Mouse (Mus musculus) spleen, embryonic (tissue): ENCODE results near the gene Tspan4.

Source experiments
- CTCF ChIA-PET: fragments of 350-600 bp; sonication (Branson Sonifier 250); formaldehyde crosslinking; loops from one replicate; lab custom pipeline; 2022; lab: Charles Lee

The Tspan4 gene

GRCm38 (mm10) chr7:141475011-141475804 is at the start of gene Tspan4, which contains the start of gene Polr2l:
TSS of gene Tspan4 (plus strand) at chr7:141475240.
TSS of gene Polr2l (minus strand) at chr7:141475132.
- CTCF ChIA-PET, result interaction anchor here (0.7 kb wide), 1 partner anchor 65 kb away, joined by 3 read pairs; no protein-coding TSS in a partner anchor

DNA sequence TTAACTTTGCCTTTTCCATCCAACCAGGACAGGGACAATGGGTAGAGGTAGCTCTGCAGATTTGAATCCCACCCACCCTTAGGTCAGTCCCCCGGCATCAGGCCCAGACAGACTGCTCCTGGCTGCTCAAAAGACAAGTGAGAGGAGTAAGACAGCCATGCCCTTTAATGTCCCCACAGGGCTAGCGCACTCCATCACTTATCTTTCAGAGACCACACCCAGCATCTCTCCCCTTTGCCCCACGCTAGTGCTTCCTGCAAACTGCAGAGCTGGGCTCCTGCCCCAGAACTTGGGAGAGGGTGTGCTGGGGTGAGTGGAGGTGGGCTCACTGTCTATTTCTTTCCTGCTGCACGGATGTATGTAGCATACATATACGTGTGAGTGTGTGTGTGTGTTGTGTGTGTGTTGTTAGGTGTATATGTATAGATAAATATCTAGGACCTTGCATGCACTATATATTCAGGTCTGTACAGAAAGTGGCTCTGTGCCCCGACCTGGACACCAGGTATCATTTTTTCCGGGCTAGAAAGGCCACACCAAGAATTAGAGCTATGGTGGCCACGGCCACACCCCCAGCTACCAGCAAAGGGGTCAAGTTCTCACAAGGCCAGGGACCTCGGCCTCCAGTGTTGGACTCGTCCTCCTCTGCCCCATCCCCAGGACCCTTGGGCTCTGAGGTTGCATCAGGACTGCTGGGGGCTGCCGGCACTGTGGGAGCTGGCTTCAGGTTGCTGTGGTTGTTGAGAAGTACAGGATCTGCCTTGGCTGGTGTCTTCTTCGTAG is 47.9 kb upstream of the Tspan4 start:
- CTCF ChIA-PET, result no interaction called here

DNA sequence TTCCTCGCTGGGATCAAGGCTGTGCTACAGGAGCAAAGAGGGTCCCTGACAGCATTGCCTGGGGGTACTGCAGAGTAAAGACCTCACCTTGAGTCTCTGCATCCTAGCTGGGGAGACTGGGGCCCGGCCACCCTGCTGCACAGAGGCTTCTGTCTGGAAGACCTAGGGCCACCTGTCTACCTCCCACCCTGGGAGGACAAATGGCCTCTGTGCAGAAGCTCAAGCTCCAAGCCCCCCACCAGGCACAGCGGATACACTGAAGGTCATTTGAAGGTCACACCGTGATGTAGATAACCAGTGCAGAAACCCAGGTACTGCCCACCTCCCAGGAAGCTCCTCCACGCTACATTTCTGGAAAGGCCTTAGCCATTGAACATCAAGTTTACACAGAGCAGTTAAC is 46.3 kb upstream of the Tspan4 start:
- CTCF ChIA-PET, result interaction anchor here (0.6 kb wide), 1 partner anchor 16 kb away, joined by 3 read pairs; no protein-coding TSS in a partner anchor

DNA sequence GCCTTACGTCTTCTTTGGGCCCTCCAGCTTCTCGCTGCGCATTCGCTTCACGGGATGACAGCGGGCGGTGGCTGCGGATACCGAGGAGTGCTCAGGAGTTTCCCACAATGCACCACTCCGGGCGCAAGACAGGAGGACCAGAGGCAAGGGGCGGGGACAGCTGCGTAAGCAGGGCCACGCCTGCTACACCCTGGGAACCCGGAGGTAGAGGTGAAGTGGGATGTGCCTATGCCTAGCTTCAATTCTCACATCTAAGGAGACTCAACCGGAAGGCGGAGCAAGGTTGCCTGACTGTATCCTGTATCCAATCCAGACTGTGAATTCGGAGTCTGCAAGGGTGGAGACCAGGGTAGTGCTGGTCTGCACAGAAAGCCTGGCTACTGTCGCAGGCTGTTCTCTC is 45.7 kb upstream of the Tspan4 start, which contains the start of gene Cend1:
Gene Cend1, minus strand, starts transcription at position 182 of the 400 bp plus-strand sequence.
- CTCF ChIA-PET, result interaction anchor here (0.6 kb wide), 1 partner anchor 16 kb away, joined by 3 read pairs; no protein-coding TSS in a partner anchor

DNA sequence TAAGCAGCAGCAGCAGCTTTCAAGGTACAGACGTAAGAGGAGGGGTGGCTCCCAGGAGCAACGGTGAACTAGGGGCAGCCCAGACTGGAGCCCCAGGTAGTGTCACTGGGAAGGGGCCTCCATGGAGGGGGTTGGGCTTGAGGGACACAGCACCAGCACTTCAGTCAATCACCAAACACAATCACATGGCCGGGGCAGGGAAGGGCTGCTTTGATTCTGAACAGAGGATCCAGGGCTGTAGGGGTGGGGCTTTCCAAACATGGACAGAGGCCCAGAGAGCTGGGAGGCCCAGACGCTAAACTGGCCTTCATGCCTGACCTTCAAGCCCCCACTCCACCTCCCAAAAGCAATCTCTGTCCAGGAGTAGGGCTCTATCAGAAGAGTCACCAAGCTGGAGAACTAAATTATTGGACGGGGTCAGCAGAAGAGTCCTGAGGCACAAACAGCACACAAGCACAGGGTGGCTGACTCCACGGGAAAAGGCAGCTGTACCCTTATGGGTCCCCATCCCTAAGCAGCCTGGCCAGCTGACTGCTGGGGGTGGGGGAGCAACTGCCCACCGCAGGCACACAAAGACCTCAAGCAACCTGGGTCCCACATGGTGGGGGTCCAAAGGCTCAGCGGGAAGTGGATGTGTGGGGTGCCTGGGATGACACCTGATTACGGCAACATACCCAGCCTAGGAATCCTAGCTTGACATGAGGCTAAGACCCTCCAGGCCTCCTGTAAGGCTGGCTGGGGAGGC is 45.0 kb upstream of the Tspan4 start:
- CTCF ChIA-PET, result no interaction called here

DNA sequence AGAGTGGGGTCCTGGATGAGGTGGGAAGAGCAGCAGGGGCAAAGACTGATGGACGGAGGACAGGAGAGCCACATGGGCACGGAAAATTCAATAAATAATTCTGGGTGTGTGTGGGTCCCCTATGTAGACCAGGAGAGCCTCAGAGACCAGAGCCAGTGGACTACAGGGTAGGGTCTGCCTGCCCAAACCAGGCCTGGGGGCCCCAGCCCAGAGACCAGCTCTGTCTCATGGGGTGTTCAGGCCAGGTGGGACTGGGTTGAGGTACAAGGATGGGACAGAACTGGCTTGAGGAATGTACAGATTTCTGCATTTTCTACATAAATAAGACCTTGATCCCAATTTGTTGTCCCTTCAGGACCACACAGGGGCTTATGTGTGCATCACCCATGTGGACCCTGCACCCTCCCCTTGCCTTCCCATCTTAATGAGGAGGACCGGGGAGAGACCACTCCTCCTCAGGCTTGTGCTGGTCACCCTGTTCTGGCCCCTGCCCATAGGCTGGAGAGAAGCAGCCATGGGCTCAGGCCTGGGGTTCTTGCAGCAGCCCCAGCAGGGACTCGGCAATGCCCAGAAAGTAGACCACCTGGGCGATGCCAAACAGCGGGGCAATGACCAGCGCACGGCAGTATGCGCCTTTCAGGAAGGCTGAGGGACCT is 44.3 kb upstream of the Tspan4 start:
- CTCF ChIA-PET, result no interaction called here

DNA sequence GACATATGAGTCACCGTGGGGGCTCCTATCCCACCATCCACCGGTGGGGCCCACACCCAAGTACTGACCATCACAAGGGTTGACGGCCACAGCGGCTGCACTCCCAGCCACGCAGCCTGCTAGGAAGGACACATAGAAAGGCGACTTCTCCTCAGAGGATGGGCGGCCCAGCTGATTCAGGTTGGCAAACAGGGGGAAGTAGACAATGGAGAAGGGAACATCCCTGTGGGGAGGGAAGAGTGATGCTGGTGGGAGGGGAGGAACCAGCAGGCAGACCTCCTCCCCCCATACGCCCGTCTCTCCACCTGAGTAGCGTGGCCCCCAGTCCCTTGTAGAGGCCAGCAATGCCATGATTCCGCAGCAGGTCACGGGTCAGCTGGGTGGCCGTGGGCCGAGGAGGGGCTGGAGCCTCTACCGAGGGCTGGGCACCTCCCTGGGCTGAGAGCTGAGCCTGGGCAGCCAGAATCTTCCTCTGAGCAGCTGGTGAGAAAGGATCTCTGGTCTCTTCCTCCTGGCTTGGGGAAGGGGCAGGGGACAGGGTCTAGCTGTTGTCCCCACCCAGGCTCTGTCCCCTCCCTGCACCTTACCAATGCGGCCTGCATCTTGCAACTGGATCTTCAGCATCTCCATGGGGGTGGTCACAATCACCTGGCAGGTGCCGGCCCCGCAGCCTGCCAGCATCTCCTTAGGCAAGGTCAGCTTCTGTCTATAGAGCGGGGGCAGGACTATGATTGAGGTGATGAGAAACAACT is 43.4 kb upstream of the Tspan4 start:
- CTCF ChIA-PET, result interaction anchor here (0.6 to 1.2 kb wide), 2 partner anchors 22 to 30 kb away, joined by 3 to 4 read pairs; no protein-coding TSS in a partner anchor

DNA sequence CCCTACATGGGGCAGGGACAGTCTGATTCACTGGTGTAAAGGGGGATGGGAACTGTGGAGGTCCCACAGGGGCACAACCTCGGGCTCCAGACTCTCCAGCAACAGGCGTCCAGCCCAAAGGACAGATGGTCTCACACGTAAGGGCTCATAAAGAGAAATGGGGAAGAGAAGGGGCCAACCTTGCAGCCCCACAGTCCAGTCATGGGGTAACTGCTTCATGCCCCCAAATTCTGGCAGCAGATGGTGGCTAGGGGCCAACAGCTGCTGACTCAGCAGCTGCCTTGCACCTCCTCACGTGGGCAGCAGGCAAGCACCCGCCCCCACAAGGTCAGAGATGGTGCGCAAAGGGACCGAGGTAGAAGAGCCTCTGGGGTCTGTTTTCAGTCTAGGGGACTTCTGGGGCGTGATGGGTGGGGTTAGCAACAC is 42.8 kb upstream of the Tspan4 start:
- CTCF ChIA-PET, result interaction anchor here (0.5 to 1.2 kb wide), 2 partner anchors 15 to 31 kb away, joined by 3 to 4 read pairs; partner anchors contain the start of gene Rplp2

GRCm38 (mm10) chr7:141432741-141433516 is 42.1 kb upstream of the Tspan4 start:
- CTCF ChIA-PET, result interaction anchor here (0.5 to 1.2 kb wide), 2 partner anchors 14 to 31 kb away, joined by 3 to 4 read pairs; partner anchors contain the start of gene Rplp2

- CTCF ChIA-PET, result no interaction called here
Observed at GRCm38 (mm10) chr7:141433517-141434400, 41.3 kb upstream of the Tspan4 start.

DNA sequence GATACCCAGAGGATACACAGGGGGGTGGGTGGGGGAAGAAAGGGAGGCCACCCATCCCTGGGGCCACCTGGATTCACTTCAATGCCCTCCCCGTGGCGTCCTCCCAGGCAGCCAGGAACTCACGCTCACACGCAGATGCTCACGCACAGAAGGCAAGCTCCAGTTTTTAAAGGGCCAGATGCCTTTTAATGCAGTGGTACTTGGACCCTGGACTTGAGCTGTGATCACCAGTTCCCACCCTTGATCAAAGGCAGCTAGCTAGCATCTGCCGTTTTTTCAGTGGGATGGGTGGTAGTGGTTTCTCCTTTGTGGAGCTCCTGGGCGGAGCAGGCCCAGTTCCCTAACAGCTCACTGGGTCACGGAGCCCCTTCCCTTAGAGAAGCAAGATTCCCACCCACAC is 40.6 kb upstream of the Tspan4 start:
- CTCF ChIA-PET, result no interaction called here

GRCm38 (mm10) chr7:141435129-141435855 is 39.7 kb upstream of the Tspan4 start:
- CTCF ChIA-PET, result interaction anchor here (1.0 kb wide), 1 partner anchor 11 kb away, joined by 4 read pairs; the partner anchor contains the start of gene Rplp2

- CTCF ChIA-PET, result interaction anchor here (0.5 to 1.0 kb wide), 3 partner anchors 11 to 96 kb away, joined by 3 to 6 read pairs (median 4); partner anchors contain the start of gene Rplp2
Observed at GRCm38 (mm10) chr7:141435856-141436522, 39.1 kb upstream of the Tspan4 start.

GRCm38 (mm10) chr7:141436523-141436892 is 38.5 kb upstream of the Tspan4 start:
- CTCF ChIA-PET, result interaction anchor here (0.5 to 1.0 kb wide), 3 partner anchors 12 to 476 kb away, joined by 3 to 6 read pairs (median 3); no protein-coding TSS in a partner anchor

DNA sequence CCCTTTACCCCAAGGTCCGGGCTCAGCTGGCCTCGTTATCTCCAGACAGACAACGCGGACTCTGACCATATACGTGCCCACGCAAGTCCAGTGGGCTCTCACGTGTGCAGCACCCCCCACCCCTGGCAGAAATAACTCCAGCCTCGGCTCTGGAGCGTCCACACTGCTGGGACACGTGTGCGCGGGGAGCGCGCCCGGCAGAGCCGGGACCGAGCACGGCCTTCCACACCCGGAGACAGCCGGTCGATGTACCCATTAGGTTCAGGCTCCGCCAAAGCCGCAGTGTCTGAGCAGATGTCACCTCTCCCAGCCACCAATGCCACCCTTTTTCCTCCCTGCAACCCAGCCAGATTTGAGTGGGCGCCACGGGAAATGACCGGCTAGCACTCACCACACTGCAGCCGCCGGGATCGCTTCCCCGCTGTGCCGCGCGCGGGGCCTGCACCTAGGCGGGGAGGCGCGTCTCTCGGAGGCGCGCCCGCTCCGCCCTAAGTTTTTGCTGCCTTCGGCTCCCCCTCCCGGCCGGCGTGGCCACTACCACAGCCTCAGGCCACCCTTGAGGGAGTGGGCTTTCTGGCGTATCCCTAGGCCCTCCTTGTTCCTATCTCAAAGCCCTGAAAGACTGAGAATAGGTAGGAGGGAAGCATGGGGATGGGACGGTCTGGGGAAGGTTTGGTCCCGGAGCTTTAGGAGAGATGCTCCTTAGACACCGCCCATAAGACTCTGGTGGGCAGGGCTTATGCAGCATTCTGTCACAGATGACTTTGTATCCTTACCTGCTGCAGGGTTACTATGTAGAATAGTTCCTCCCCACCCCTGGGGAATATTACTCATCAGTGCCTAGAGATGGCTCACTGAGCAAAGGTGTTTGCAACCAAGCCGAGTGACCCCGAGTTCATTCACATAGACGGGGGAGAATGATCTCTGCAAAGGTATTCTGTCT is 37.6 kb upstream of the Tspan4 start, which contains the start of gene Slc25a22:
Gene Slc25a22, minus strand, starts transcription at position 715 of the 943 bp plus-strand sequence.
- CTCF ChIA-PET, result interaction anchor here (1.1 kb wide), 1 partner anchor 9 kb away, joined by 4 read pairs; the partner anchor contains the start of gene Rplp2
